In the genomic region with DNA sequence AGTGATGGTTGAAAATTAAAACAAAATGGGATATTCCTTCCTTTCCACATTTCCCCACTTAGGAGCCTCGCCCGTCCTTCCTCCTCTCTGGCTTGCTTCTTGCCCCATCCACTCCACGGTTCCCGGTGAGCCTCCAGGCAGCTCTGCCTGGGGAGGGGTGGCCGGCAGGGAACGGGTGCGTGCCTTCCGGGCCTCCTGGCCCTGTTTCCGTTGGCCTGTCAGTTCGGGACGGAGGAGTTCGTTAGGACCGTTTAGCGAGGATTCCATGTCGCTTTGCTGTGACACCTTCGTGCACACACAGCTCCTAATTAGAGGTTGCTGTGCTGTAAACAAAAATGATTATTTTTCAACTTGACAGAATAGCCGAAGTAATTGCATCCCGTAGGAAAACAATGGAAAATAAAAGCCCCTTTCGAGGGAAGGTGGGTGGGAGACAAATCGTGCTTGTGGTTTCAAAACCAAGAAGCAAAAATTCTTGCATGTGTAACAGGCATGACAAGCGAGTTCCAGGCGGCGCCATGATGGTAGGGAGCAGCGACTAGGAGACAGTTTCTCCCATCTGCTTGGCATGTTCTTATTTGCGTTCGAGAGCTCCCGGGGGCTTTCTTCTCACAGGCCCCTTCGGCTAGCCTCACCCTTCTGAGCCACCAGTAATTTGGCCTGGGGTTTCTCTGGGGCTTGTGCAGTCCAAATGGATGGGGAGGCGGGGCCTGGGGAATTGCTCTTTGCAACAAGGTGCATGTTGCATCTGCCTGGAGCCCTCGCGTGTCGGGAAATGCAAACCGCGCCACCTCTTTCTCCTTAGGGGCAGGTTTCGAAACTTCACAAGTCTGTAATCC, we compare ENCODE assay signal across 8 mouse cellular contexts. TPM values are rescaled to one million over a fixed set of nuclear protein-coding genes. Genes with fewer than 3 reads are reported as not detected.
DNase-seq lines count a peak whose midpoint lies in the region; ATAC-seq and TF ChIP-seq lines count a peak whose summit lies in the region.

No protein-coding gene starts in this region.

- H3K4me3 ChIP-seq in heart, embryonic 11.5 days (ENCODE audit: low read depth, low read length) = peak overlapping the region; percentile 70
- H3K4me3 ChIP-seq in spleen, adult 2 months (ENCODE audit: extremely low read depth, insufficient read depth, insufficient read length) = peak overlapping the region; percentile 5; the same call in 1 of the 2 replicates
- H3K4me3 ChIP-seq in intestine, embryonic 15.5 days (replicated peaks) = peak overlapping the region; percentile 65
- H3K4me3 ChIP-seq in neural tube, embryonic 15.5 days (replicated peaks) = peak overlapping the region; percentile 80

- TF ChIP-seq POLR2A in spleen, adult 2 months (IDR thresholded peaks at IDR 0.05; ENCODE audit: low read depth, low read length) = no peak

- no peaks in the 10 kb centered on the region for H3K36me3 ChIP-seq in heart, embryonic 11.5 days (ENCODE audit: control insufficient read depth, insufficient read depth, low read length)
- no peaks in the 10 kb centered on the region for H3K36me3 ChIP-seq in spleen, adult 2 months (ENCODE audit: control insufficient read depth, insufficient read depth, low read length)
- no peaks in the 10 kb centered on the region for H3K36me3 ChIP-seq in intestine, embryonic 15.5 days
- peaks cover 1% of the 10 kb centered on the region for H3K36me3 ChIP-seq in neural tube, embryonic 15.5 days

- intact Hi-C loops in heart, postnatal 36 days (cut with DNase I) = loop anchor here (5.0 kb wide), 1 partner anchor 200 kb away; the partner anchor contains the start of gene Amfr

- H3K27me3 ChIP-seq in heart, embryonic 11.5 days (ENCODE audit: control insufficient read depth, insufficient read depth, low read length) = peaks cover 21% of the 10 kb centered on the region
- H3K27me3 ChIP-seq in spleen, adult 2 months (ENCODE audit: control insufficient read depth, insufficient read depth, low read length) = peaks cover 15% of the 10 kb centered on the region
- peaks cover 28% of the 10 kb centered on the region for H3K27me3 ChIP-seq in intestine, embryonic 15.5 days (replicated peaks)
- no peaks in the 10 kb centered on the region for H3K27me3 ChIP-seq in neural tube, embryonic 15.5 days (replicated peaks)

- H3K9ac ChIP-seq in heart, embryonic 11.5 days (ENCODE audit: low read depth, low read length) = no peak overlapping the region
- H3K9ac ChIP-seq in intestine, embryonic 15.5 days = no peak overlapping the region
- peak overlapping the region; percentile 93 for H3K9ac ChIP-seq in neural tube, embryonic 15.5 days (replicated peaks)

- no peak overlapping the region for H3K27ac ChIP-seq in heart, embryonic 11.5 days (ENCODE audit: low read depth, low read length)
- H3K27ac ChIP-seq in spleen, adult 2 months (ENCODE audit: insufficient read depth, low read length) = no peak overlapping the region
- no peak overlapping the region for H3K27ac ChIP-seq in intestine, embryonic 15.5 days
- peak overlapping the region; percentile 97 for H3K27ac ChIP-seq in neural tube, embryonic 15.5 days (replicated peaks)

- ATAC-seq in heart, embryonic 11.5 days (replicated peaks; ENCODE audit: insufficient number of reproducible peaks, low FRiP score, low TSS enrichment) = no peak
- peak; percentile 0; the same call in 1 of the 2 replicates for ATAC-seq in intestine, embryonic 15.5 days
- ATAC-seq in neural tube, embryonic 15.5 days (ENCODE audit: low FRiP score) = no peak
- no peak for ATAC-seq in inflammation-experienced regulatory T-cells, adult 6 months

- H3K9me3 ChIP-seq in heart, embryonic 11.5 days (replicated peaks; ENCODE audit: control insufficient read depth, low read length) = no peaks in the 10 kb centered on the region
- H3K9me3 ChIP-seq in intestine, embryonic 15.5 days = no peaks in the 10 kb centered on the region
- no peaks in the 10 kb centered on the region for H3K9me3 ChIP-seq in neural tube, embryonic 15.5 days (replicated peaks)

- H3K4me1 ChIP-seq in heart, embryonic 11.5 days (ENCODE audit: control insufficient read depth, insufficient read depth, low read length) = peaks cover 15% of the 10 kb centered on the region
- H3K4me1 ChIP-seq in spleen, adult 2 months (ENCODE audit: control insufficient read depth, insufficient read depth, insufficient read length) = peaks cover 8% of the 10 kb centered on the region; the same call in 1 of the 2 replicates
- H3K4me1 ChIP-seq in intestine, embryonic 15.5 days (replicated peaks) = peaks cover 17% of the 10 kb centered on the region
- H3K4me1 ChIP-seq in neural tube, embryonic 15.5 days = peaks cover 52% of the 10 kb centered on the region

- H3K4me2 ChIP-seq in heart, embryonic 11.5 days = peak overlapping the region; percentile 87
- peak overlapping the region; percentile 90 for H3K4me2 ChIP-seq in intestine, embryonic 15.5 days (replicated peaks)
- peak overlapping the region; percentile 66 for H3K4me2 ChIP-seq in neural tube, embryonic 15.5 days

- 11% methylated on average over 35 of the region's 35 CpGs for WGBS in heart, embryonic 11.5 days (ENCODE audit: insufficient replicate concordance)
- WGBS in spleen, adult 2 months = 13% methylated on average over 35 of the region's 35 CpGs
- 13% methylated on average over 35 of the region's 35 CpGs for WGBS in intestine, embryonic 15.5 days
- WGBS in neural tube, embryonic 15.5 days = 3% methylated on average over 35 of the region's 35 CpGs

- DNase-seq in heart, postnatal 36 days = no peak
- DNase-seq in spleen, adult 2 months (ENCODE audit: low read depth in 1 of 2, low spot score in 2 of 2) = no peak
- DNase-seq in spleen, adult 18-20 months = no peak
- no peak for DNase-seq in layer of hippocampus, postnatal 36 days

- no peak for TF ChIP-seq CTCF in spleen, adult 2 months (IDR thresholded peaks at IDR 0.05; ENCODE audit: extremely low read depth, insufficient read depth, insufficient read length, insufficient replicate concordance)

RNA-seq across cellular contexts. Expression of gene Gnao1, which starts 3.0 kb away (rescaled TPM):
- polyA plus RNA-seq in heart, embryonic 11.5 days (2014; fragmentation: Nextera tagmentation; extraction: Ambion mirVana) = 13.9 and 15.5 TPM in 2 replicates
- 10 to 100 TPM; 26.6 to 27.0 TPM for total RNA-seq in heart, postnatal 36 days (2021)
- polyA plus RNA-seq in spleen, adult 2 months (2012; rRNA removed) = 1.3 and 2.5 TPM in 2 replicates
- polyA plus RNA-seq in intestine, embryonic 15.5 days (2015; fragmentation: Nextera tagmentation; extraction: Ambion mirVana) = 13.8 TPM in 2 replicates
- 203 and 251 TPM in 2 replicates for polyA plus RNA-seq in neural tube, embryonic 15.5 days (2015; fragmentation: Nextera tagmentation; extraction: Ambion mirVana)
- polyA plus RNA-seq in inflammation-experienced regulatory T-cells, adult 6 months (2017; shearing (Covaris generic)) = under 1 TPM in 1 of 3 experiments, not detected in 2; 0.41 TPM
- 100 to 1,000 TPM; 641 to 673 TPM for total RNA-seq in layer of hippocampus, postnatal 36 days (2021)

Comparison
In these comparisons a context has a peak if more than half of its experiments do, and no peak if none do; other contexts are left out.
1. H3K4me3 ChIP-seq: peak in every context shown above with its lines; median percentile 80 in neural tube, embryonic 15.5 days; 70 in heart, embryonic 11.5 days; 65 in intestine, embryonic 15.5 days; 5 in spleen, adult 2 months.
2. RNA of gene Gnao1, which starts 3.0 kb away (polyA plus RNA-seq): 203 to 251 TPM in neural tube, embryonic 15.5 days; 13.9 to 15.5 TPM in heart, embryonic 11.5 days, 13.8 TPM in intestine, embryonic 15.5 days, 1.3 to 2.5 TPM in spleen, adult 2 months and 0.41 TPM in inflammation-experienced regulatory T-cells, adult 6 months; every median in the first group is over 10 times any median in the second.
3. Peak in every context shown above with its lines, with median percentiles within 50 percentile points of each other: H3K4me2 ChIP-seq.